Mouse (Mus musculus): ENCODE results near the gene Grap.

- TF ChIP-seq CTCF (IDR thresholded peaks at IDR 0.05; ENCODE audit: low read depth) (no peak), EP300 (IDR thresholded peaks at IDR 0.05; ENCODE audit: low read depth) (no peak)
These were observed 52.5 kb downstream of the Grap start for GRCm38 (mm10) chr11:61705581-61705980.
